Comparison of ENCODE assay signal across 8 mouse cellular contexts in genomic region chr1:192822652-192823525, GRCm38 (mm10). TPM values are rescaled to one million over a fixed set of nuclear protein-coding genes. Genes with fewer than 3 reads are reported as not detected.
A peak's percentile ranks its signal among the peaks of the same experiment; 100 is the strongest.
DNase-seq lines count a peak whose midpoint lies in the region; ATAC-seq and TF ChIP-seq lines count a peak whose summit lies in the region.

No protein-coding gene starts in this region.

- H3K9ac ChIP-seq in hindbrain, embryonic 11.5 days (ENCODE audit: low read depth, low read length) = no peak overlapping the region
- H3K9ac ChIP-seq in lung, embryonic 16.5 days (ENCODE audit: low read length) = peak overlapping the region; percentile 49

- peak overlapping the region; percentile 9 for H3K4me3 ChIP-seq in cerebellum, adult 2 months (replicated peaks; ENCODE audit: insufficient read depth, low read depth, low read length)
- no peak overlapping the region for H3K4me3 ChIP-seq in hindbrain, embryonic 11.5 days (ENCODE audit: low read depth, low read length)
- H3K4me3 ChIP-seq in lung, embryonic 16.5 days (ENCODE audit: low read length) = no peak overlapping the region

- no peak for TF ChIP-seq POLR2A in cerebellum, adult 2 months (IDR thresholded peaks at IDR 0.05; ENCODE audit: borderline replicate concordance, insufficient read depth, low read length)

- peak; percentile 88 for ATAC-seq in hindbrain, embryonic 11.5 days (ENCODE audit: low FRiP score)
- peak; percentile 86 for ATAC-seq in lung, embryonic 16.5 days (ENCODE audit: low read depth)

- H3K27me3 ChIP-seq in cerebellum, adult 2 months (ENCODE audit: control insufficient read depth, insufficient read depth, low read length) = no peaks in the 10 kb centered on the region
- H3K27me3 ChIP-seq in hindbrain, embryonic 11.5 days (ENCODE audit: control insufficient read depth, insufficient read depth, low read length) = no peaks in the 10 kb centered on the region
- no peaks in the 10 kb centered on the region for H3K27me3 ChIP-seq in lung, embryonic 16.5 days (ENCODE audit: control insufficient read depth, insufficient read depth, low read depth, low read length)

- peak overlapping the region; percentile 39; the same call in 1 of the 2 replicates for H3K27ac ChIP-seq in cerebellum, adult 2 months (ENCODE audit: insufficient read depth, low read length)
- peak overlapping the region; percentile 76 for H3K27ac ChIP-seq in hindbrain, embryonic 11.5 days (ENCODE audit: low read depth, low read length)
- peak overlapping the region; percentile 91 for H3K27ac ChIP-seq in lung, embryonic 16.5 days (ENCODE audit: low read length)

- H3K36me3 ChIP-seq in hindbrain, embryonic 11.5 days (ENCODE audit: control insufficient read depth, insufficient read depth, low read length) = no peaks in the 10 kb centered on the region
- no peaks in the 10 kb centered on the region for H3K36me3 ChIP-seq in lung, embryonic 16.5 days (ENCODE audit: control insufficient read depth, insufficient read depth, low read length)

- no peak overlapping the region for H3K4me2 ChIP-seq in hindbrain, embryonic 11.5 days (replicated peaks; ENCODE audit: low read depth, low read length)
- peak overlapping the region; percentile 27 for H3K4me2 ChIP-seq in lung, embryonic 16.5 days (ENCODE audit: low read depth, low read length)

- no peak for TF ChIP-seq CTCF in cerebellum, adult 2 months (IDR thresholded peaks at IDR 0.05; ENCODE audit: borderline replicate concordance, insufficient read depth, low read depth, low read length)

- 14% methylated on average over 13 of the region's 13 CpGs for WGBS in cerebellum, adult 2 months
- 25% methylated on average over 13 of the region's 13 CpGs for WGBS in hindbrain, embryonic 11.5 days
- 9% methylated on average over 13 of the region's 13 CpGs for WGBS in lung, embryonic 16.5 days

- H3K4me1 ChIP-seq in cerebellum, adult 2 months (ENCODE audit: control insufficient read depth, insufficient read depth, low read length) = peaks cover 5% of the 10 kb centered on the region
- H3K4me1 ChIP-seq in hindbrain, embryonic 11.5 days (replicated peaks; ENCODE audit: control insufficient read depth, insufficient read depth, low read length) = peaks cover 12% of the 10 kb centered on the region; the same call in 1 of the 2 replicates
- peaks cover 21% of the 10 kb centered on the region for H3K4me1 ChIP-seq in lung, embryonic 16.5 days (replicated peaks; ENCODE audit: control insufficient read depth, insufficient read depth, low read length)

- DNase-seq in 3T3-L1 (ENCODE audit: low read depth, low spot score) = peak; percentile 100
- DNase-seq in cerebellum, adult 2 months = peak; percentile 25 to 30
- DNase-seq in forelimb bud, embryonic 11.5 days (ENCODE audit: low read depth, low spot score) = peak; percentile 73
- DNase-seq in hindbrain, embryonic 11.5 days (ENCODE audit: low spot score) = peak; percentile 57
- peak; percentile 69 for DNase-seq in skeletal muscle tissue, adult 2 months (ENCODE audit: low read depth, low spot score)
- no peak for DNase-seq in urinary bladder, postnatal 25 days (ENCODE audit: low spot score)
- DNase-seq in spleen, postnatal 14 days (ENCODE audit: low spot score in 2 of 2) = no peak

- H3K9me3 ChIP-seq in hindbrain, embryonic 11.5 days (ENCODE audit: control insufficient read depth, low read length) = no peaks in the 10 kb centered on the region
- no peaks in the 10 kb centered on the region for H3K9me3 ChIP-seq in lung, embryonic 16.5 days (ENCODE audit: control insufficient read depth, low read length)

RNA-seq across cellular contexts. Expression of gene Sertad4, which starts 32.7 kb away (rescaled TPM):
- 11.1 and 11.3 TPM in 2 replicates for polyA plus RNA-seq in cerebellum, adult 2 months (2012; rRNA removed)
- 21.3 and 24.8 TPM in 2 replicates for polyA plus RNA-seq in hindbrain, embryonic 11.5 days (2014; fragmentation: Nextera tagmentation; extraction: Ambion mirVana)
- 6.1 and 9.4 TPM in 2 replicates for polyA plus RNA-seq in lung, embryonic 16.5 days (2015; fragmentation: Nextera tagmentation; extraction: Ambion mirVana)

RNA-seq across cellular contexts. Expression of gene Hhat, which starts 51.9 kb away (rescaled TPM):
- polyA plus RNA-seq in cerebellum, adult 2 months (2012; rRNA removed) = 1.9 and 2.1 TPM in 2 replicates
- polyA plus RNA-seq in hindbrain, embryonic 11.5 days (2014; fragmentation: Nextera tagmentation; extraction: Ambion mirVana) = 5.5 and 8.0 TPM in 2 replicates
- 8.6 and 9.3 TPM in 2 replicates for polyA plus RNA-seq in lung, embryonic 16.5 days (2015; fragmentation: Nextera tagmentation; extraction: Ambion mirVana)

Comparison
In these comparisons a context has a peak if more than half of its experiments do, and no peak if none do; other contexts are left out.
1. DNase-seq: peak in 3T3-L1 (single experiment), cerebellum, adult 2 months (2 of 2), forelimb bud, embryonic 11.5 days (single experiment), hindbrain, embryonic 11.5 days (single experiment) and skeletal muscle tissue, adult 2 months (single experiment); none in urinary bladder, postnatal 25 days (single experiment) and spleen, postnatal 14 days (0 of 2).
2. H3K27ac ChIP-seq: peak in every context shown above with its lines; median percentile 91 in lung, embryonic 16.5 days; 76 in hindbrain, embryonic 11.5 days; 39 in cerebellum, adult 2 months.